Comparison of ENCODE assay signal across 8 mouse cellular contexts in genomic region chr2:91070076-91070800, GRCm38 (mm10). TPM values are rescaled to one million over a fixed set of nuclear protein-coding genes. Genes with fewer than 3 reads are reported as not detected.
DNase-seq lines count a peak whose midpoint lies in the region; ATAC-seq lines count a peak whose summit lies in the region.

TSS of gene Slc39a13 (minus strand) at chr2:91070417.

- no peaks in the 10 kb centered on the region for H3K27me3 ChIP-seq in hindbrain, embryonic 11.5 days (ENCODE audit: control insufficient read depth, insufficient read depth, low read length)

- peak within 1 kb of the TSS; percentile 62 for H3K27ac ChIP-seq in hindbrain, embryonic 11.5 days (ENCODE audit: low read depth, low read length)

- WGBS in hindbrain, embryonic 11.5 days = under 1% methylated on average over 61 of the region's 69 CpGs

- ATAC-seq in hindbrain, embryonic 11.5 days (ENCODE audit: low FRiP score) = peak; percentile 96

- peak within 1 kb of the TSS; percentile 68 for H3K4me3 ChIP-seq in hindbrain, embryonic 11.5 days (ENCODE audit: low read depth, low read length)

- H3K9me3 ChIP-seq in hindbrain, embryonic 11.5 days (ENCODE audit: control insufficient read depth, low read length) = no peaks in the 10 kb centered on the region

- no peaks in the 10 kb centered on the region for H3K36me3 ChIP-seq in hindbrain, embryonic 11.5 days (ENCODE audit: control insufficient read depth, insufficient read depth, low read length)

- H3K9ac ChIP-seq in hindbrain, embryonic 11.5 days (ENCODE audit: low read depth, low read length) = peak within 1 kb of the TSS; percentile 71

- H3K4me1 ChIP-seq in hindbrain, embryonic 11.5 days (replicated peaks; ENCODE audit: control insufficient read depth, insufficient read depth, low read length) = peaks cover 2% of the 10 kb centered on the region; the same call in 1 of the 2 replicates

- H3K4me2 ChIP-seq in hindbrain, embryonic 11.5 days (replicated peaks; ENCODE audit: low read depth, low read length) = peak within 1 kb of the TSS; percentile 76

- peak; percentile 97 for DNase-seq in MN1 (ENCODE audit: low spot score)
- DNase-seq in cerebellum, adult 9-10 months = peak; percentile 95
- DNase-seq in frontal cortex, adult 2 months (ENCODE audit: extremely low spot score in 1 of 2, low spot score in 1 of 2) = peak; percentile 94 to 98
- peak; percentile 95 for DNase-seq in hindbrain, embryonic 11.5 days (ENCODE audit: low spot score)
- peak; percentile 98 to 99 for DNase-seq in layer of hippocampus, postnatal 10 days (ENCODE audit: low spot score in 2 of 2)
- peak; percentile 98 for DNase-seq in lung, postnatal 10 days
- DNase-seq in ovary, postnatal 36 days (ENCODE audit: low spot score) = peak; percentile 97
- peak; percentile 98 for DNase-seq in thymus, postnatal 25 days

RNA-seq across cellular contexts. Expression of gene Slc39a13, which starts in this region (rescaled TPM):
- 53.8 and 54.3 TPM in 2 replicates for polyA plus RNA-seq in frontal cortex, adult 2 months (2012; rRNA removed)
- polyA plus RNA-seq in hindbrain, embryonic 11.5 days (2014; fragmentation: Nextera tagmentation; extraction: Ambion mirVana) = 16.4 and 17.9 TPM in 2 replicates
- 10 to 100 TPM; 26.4 to 28.9 TPM for total RNA-seq in layer of hippocampus, postnatal 10 days (2021)

Comparison
In these comparisons a context has a peak if more than half of its experiments do, and no peak if none do; other contexts are left out.
1. Peak in every context shown above with its lines: DNase-seq, ATAC-seq, H3K4me3 ChIP-seq and H3K27ac ChIP-seq.